Mouse (Mus musculus) spleen, postnatal 36 days (tissue): ENCODE results near the gene Fli1.
A peak's percentile ranks its signal among the peaks of the same experiment; 100 is the strongest.

Experiments
- DNase-seq, 2 experiments: peaks; one replicate each; pipeline ENCODE4 v3.0.0; 2022; ENCODE audit warnings: low spot score in 2 of 2, mixed read lengths in 1 of 2

Fli1 gene

DNA sequence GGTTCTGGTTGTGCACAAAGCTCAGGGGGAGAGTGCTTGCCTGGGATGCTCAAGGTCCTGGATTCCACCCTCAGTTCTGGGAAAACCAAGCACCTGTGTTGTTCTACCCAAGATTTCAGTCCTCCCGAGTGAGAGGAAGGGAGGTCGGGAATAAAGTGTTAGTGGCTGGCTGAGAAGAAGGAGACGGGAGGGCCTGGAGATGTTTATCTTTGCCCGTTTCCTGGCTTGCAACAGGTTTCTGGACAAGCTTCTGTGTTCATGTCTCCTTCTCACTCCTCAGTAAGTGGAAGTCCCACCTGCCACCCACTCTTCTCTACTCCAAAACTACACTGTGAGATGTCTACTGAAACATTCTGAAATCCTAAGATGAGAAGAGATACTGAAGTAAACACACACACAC, 39.2 kb downstream of the Fli1 start:
- DNase-seq, result no peak

DNA sequence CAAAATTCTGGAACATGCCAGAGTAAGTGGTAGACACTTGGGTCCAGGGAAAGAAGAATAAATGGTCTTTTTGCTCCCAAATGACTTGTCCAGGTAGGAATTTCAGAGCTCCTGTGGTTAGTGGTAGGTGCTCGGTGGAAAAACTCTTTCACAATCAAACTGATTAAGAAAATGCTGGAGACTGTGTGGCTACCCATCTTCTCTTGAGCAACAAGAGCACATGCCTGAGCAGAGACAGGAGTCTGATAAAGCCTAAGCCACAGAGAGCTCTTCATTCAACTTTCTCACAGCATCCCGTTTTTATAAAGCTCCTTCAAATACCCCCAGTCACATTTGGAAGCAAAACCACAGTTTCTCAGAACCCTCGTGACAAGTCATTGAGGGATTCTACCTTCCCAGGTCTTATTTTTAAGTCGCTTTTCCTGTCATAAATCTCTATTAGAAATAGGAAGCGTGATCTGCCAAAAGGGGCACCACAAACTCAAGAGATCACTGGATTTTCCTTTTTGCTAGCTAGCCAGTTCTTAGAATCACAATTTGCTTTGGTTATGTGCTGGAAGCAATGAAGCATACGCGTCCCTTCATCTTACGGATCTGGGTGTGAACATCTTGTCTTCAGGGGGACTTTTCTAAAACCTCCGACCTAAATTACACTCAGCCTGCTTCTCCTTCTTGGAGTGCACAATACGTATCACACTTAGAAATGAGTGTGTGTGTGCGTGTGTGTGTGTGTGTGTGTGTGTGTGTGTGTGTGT, 40.2 kb downstream of the Fli1 start:
- DNase-seq, result no peak

DNA sequence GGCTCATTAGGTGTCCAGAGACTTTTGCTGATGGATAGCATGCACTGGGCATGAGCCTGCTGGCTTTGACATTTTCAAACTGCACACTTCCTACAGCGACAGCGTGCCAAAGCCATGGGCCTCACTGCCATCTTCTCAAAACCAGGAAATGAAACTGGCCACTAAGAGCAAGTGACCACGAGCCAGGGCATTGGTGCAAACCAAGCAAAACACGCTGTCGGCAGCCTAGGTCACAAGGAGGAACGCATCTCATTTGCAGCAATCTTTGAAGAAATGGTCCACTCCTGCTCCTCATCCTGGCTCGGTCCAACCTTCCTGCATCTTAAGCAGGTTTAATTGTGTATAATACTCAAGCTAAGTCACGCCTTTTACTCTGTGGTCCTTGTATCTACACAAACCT, 41.8 kb downstream of the Fli1 start:
- DNase-seq, result peak; percentile 77 to 79

DNA sequence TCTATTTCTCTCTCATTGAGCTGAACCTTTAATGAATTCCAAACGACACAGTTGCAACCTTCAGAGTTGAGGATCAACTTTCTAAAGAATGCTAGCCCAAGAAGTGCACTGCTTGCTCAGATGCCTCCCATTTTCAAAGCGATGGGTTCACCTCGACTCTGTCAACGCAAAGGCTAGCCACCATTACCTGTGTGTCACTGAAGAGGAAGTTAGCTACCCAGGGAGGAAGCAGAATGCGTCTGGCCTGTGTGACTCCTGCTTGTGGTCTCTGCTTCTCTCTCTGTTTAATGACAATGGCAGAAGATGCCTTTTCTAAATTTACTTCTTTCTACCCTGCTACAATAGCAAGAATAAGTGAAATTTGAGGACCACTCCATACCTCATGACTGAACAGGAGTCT, 42.6 kb downstream of the Fli1 start:
- DNase-seq, result peak; percentile 76 to 77

DNA sequence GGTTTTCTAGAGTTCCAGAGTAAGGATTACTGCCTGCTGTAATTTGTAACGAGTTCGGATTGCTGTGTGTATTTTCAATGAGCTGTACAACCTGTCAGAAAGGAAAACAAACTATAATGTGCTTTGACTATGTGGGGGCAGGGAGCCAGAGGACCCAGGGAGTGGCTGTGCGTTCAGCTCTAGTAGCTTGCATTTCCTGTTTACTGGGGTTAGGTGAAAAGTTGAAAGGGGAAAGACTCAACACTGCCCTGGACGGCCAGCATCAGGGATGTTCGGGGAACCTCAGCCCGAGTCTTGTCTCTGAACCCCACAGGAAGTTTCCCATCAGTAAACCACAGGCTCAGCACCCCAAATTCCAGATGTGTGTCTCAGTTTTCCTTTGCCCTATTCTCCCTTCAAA, 43.2 kb downstream of the Fli1 start:
- peak; percentile 82 to 87 for DNase-seq

DNA sequence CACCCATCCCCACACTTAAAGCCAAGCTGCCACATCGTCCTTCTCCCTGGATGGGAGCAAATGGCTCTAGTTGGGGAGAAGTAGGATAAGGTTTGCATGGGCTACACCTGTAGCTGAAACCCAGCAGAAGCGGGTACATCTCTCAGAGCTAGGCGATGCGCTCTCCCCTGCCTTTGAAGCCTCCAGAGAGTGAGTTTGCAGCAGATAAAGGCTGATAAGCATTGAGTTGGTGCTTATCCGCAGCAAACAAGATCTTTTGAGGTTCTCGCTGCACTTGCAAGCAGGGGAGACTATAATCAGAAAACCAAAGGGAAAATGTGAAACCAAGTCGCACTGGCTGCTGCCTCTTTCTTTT, 47.0 kb downstream of the Fli1 start:
- no peak for DNase-seq

DNA sequence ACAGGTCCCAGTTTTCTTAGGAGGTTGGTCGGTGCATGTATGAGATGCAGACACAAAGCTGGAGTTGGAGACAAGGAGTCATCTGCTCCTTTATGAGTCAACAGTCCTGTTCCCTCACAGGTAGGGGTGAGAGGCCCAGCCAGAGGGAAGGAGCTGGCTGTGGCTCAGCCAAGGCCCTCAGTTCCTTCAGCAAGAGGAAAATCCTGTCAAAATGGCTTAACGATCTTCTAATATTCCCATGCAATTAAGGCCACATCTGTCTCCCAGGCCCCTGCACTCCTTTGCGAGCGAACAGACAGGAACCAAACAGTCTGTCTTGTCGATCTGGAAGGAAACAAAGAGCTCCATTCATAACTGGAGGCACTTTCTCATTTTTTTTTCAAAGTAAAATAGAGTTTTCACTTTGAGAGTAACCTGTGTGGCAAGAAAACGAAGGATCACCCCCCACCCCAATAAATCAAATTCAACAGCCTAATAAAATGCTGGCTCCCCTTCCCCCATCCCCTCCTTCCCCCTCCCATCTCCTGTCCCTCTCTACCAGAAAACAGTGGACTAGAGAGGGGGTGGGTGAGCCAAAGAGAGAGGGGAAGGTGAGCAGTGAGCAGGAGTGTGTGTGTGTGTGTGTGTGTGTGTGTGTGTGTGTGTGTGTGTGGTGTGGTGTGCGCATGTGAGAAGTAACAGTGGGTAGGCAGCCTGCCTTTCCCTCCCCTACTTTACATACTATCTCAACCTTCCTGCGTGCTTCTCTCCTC, 47.6 kb downstream of the Fli1 start:
- peak; percentile 47 to 61 for DNase-seq

DNA sequence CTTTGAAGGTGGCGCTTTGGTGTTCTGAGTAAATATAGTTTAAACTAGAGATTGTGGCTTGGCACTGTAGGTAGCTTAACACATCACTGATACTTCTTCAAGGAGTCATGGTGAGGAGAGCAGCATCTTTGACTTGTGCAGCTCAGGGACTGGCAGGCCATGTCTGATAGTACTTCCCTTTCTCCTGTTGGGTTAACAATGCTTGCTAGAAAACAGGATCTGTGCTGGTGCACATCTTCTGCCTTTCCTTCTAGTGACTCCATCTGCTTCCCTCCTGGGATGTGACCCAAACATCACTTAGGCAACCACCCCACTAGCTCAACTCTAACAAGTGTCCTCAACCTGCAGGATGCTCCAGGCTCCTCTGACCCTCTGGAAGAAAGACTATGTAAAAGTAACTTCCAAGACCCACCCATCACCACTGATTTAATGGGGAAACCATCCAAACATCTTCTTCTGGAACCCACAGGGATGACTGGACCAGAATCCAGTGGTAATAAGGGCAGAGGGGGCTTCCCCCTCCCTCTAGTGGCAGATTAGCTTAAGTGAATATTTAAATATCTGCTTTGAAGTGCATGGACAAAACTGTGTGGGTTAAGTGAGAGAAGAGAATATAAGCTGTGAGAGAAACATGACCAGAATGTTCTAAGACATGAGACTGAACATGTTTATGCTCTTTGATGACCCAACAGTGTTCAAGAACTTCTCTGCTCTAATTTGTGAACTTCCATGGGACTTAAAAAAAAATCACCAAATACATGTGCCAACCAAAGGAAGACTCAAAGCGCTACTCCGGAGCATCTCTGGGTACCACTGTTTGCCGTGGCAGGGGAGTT, 48.9 kb downstream of the Fli1 start:
- no peak for DNase-seq

DNA sequence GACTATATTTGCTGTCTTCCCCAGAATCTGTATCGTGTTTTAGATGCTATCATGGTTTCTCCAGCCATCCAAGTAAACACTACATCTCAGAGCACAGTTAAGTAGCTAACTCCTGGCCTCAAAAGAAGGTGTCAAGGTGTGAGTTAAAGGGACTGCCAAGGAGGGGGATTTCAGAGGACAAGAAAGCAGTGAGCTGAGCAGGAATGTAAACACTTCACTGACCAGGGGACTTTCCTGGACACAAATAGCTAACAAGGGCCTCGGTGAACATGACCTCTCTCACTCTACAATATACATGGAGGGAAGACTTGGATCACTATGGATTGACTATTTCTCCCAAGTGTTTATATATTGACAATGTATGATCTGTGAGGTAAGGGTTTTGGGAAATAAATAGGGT, 49.9 kb downstream of the Fli1 start:
- DNase-seq, result no peak

DNA sequence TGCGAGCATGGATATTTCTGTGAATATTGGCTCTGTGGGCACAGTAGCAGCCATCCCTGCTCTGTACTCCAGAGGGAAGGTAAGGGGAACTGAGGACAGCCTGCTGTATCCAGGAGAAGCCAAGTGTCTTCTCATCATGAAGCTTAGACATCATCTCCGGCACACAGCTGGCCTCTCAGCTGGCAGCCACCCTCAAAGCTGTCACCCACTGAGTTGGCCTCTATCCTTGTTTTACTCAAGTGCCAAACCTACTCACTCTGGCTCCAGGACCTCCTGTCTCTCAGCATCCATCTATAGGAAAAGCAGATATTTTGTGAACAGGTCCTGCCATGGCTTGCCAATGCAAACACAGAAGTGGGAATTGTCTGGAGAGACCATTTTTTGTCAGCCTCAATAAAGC, 51.2 kb downstream of the Fli1 start:
- no peak for DNase-seq

DNA sequence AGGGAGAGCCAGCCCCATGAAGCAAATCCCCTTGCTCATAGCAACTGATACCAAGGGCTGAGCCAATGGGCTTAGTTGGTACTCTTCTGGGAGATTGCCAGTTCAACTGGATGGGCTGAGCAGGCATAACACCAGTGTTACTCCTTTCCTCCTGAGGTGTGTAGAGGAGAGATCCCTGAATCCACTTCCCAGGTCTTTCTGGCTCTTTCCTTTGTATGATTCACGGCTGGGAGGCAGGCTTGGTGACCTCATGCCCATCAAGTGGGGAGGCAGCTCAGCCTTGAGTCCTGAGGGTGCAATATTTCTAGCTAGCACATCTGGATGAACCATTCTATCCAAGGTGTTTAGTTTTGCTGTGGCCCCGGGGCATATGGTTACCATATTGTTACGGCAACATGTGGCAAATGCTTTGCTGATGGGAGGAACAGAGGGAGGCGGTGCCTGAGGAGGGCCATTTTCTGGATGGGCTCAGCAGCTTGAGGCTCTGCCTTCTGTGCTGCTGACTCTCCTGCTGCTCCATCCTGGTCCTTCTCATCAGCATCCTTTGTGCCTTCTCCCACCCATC, 52.8 kb downstream of the Fli1 start:
- DNase-seq, result no peak

DNA sequence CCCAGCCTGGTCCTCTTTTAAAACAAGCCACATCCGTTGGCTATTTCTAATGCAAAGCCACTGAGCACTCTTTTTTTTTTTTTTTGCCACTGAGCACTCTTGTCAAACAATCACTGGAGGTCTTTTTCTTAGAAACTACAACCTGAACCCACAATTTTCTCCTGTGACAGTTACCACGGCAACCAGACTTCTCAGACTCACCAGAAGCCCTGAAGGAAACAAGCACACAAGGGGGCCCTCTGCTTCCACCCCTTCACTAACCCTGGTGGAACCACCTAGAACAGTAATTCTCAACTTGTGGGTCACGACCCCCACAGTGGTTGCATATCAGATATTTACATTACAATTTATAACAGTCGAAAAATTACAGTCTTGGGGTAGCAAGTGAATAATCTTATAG, 53.3 kb downstream of the Fli1 start:
- no peak for DNase-seq

DNA sequence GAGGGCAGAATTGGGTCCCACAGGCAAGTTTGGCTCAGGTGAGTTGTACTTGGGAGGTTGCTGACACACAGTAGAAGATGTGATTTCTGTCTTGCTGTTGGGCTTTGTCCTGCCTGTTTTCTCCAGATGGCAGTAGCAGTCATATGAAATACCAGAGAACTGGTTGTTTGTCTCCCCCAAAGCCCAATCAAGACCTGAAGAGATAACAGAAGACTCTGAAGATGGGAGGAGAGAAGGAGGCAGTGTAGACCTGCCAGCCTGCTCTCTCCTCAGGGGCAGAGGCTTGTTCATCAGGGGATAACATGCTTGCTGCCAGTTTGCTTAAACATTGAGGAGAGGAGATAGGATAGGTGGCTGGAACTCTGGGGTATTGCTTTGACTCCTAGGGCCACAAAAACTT, 54.0 kb downstream of the Fli1 start:
- no peak for DNase-seq

DNA sequence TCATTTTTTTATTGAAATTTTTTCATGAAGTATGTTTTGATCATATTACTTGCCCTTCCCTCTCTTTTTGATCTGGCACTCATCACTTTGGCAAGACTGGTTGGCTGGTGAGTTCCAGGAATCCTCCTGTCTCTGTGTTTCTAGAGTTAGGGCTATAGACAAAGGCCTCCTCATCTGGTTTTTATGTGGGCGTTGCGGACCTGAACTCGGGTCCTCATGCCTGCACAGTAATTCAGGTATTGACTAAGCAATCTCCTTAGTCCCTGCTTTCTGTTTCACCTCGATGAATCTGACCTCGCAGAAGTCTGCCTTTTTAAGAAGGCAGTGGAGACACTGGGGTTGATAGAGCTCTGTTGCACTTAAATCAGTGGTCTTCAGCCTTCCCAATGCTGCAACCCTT, 54.8 kb downstream of the Fli1 start:
- DNase-seq, result no peak

DNA sequence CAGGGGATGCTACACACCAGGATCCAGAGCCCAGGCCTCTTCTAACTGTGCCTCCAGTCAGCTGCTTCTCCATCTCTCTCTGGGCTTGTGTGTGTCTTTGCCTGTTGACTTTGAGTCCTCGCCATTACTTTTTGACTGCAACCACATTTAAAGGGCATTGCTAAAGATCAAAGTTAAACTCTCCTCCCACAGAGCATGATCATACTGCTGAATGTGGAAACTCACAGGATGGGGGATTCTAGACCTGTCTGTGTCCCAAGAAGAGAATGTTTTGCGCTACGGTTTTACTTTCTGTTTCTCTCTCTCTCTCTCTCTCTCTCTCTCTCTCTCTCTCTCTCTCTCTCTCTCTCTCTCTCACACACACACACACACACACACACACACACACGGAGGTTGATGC, 55.3 kb downstream of the Fli1 start:
- no peak for DNase-seq

DNA sequence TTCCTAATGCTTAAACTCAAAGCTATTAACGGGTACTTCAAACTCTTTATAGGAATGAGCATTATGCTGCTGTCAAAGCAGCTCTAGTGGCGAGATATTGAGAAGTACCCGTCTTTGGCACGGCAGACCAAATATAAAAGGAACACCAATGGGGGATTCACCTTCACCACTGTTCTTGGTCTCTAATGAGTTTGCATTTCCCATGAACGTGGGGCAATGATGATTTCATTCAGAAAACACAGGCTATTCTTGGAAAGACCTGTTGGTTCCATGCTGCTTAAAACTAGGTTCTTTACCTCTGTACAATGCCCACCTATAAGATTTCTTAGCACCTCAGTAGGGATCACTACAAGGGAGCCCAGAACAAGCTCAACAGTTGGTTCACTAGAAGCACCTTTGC, 62.2 kb downstream of the Fli1 start:
- no peak for DNase-seq

DNA sequence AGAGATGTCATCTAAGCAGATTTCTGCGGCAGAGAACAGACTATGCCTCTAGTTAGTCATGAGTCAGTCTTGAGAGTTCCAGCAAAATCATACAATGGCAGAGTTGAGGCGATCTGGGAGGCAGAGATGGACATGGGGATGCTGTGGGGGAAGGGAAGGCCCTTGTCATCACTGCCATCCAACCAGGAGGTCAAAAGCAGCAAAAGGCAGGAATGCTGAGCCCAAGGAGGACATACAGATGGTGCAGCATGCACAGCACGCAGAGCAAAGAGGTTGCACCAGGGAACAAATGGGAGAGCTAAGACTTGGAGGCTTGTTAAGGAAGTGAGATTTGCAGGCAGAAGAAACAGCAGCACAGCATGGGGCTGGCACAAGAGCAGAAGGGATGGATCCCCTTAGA, 63.9 kb downstream of the Fli1 start:
- no peak for DNase-seq

DNA sequence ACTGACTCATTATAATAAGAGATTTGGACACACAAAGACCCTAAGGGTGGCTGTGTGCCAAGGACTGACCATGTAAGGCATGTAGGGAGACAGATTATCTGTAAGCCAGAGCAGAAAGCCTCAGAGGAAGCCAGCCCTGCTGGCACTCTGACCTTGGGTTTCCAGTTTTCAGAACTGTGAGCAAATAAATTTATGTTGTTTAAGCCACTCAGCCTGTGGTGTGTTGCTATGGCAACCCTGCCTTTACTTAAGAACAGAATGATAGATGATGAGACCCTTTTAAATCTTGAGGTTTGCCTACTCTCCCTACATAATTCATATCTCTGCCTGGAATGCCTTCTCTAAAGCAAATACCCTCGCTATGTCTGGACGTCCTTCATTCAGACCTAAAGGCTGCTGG, 64.6 kb downstream of the Fli1 start:
- no peak for DNase-seq

DNA sequence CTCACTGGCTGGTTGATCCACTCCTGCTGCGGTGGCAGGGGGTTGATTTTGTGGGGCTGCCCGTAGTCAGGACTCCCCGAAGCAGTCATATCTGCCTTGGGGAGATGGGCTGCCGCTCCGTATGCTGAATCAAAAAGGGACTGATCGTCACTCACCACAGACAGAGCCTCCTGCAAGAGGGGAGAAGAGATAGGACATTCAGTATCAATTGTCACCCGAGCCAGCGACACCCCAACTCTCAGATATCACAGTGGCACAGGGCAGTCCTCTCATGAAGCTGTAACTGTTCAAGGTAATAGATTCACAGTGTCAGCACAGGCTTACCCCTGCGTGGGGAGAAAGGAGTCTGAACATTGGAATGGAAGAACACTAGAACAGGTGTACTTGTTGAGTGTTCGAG, 66.1 kb downstream of the Fli1 start:
- no peak for DNase-seq

DNA sequence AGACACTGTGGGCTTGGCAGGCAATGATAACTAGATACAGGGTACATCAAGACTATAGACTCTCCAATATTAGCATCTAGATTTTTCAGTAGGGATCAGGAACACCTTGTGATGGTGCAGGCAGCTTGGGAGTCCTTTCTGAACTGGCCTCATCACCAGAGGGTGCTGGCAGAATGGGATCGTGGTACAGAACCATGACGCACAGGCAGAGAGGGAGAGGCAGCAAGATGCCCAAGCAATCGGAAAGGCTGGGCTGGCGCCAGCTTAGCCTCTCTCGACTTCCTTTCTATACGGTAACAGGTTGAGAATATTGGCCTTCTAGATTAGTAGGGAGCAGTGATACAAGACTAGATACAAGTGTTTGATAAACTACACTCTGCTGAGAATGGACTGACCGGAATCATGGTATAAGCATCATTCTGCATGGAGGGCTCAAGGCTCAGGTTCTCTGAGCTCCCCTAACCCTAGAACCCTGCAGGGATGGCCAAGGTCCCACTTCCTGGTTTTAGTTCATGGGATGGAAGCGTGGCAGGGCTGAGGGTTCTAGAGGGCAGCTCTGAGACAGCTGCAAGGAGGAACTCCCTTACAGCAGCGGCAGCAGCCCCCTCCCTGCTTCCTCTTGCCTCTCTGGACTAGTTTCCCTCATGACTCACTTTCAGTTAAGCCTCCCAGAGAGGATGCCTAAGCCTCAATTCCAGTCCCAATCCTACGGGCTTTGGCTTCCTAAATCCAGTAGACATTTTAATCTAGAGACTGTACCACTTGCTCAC, 67.9 kb downstream of the Fli1 start:
- DNase-seq, result peak; percentile 30 to 31

DNA sequence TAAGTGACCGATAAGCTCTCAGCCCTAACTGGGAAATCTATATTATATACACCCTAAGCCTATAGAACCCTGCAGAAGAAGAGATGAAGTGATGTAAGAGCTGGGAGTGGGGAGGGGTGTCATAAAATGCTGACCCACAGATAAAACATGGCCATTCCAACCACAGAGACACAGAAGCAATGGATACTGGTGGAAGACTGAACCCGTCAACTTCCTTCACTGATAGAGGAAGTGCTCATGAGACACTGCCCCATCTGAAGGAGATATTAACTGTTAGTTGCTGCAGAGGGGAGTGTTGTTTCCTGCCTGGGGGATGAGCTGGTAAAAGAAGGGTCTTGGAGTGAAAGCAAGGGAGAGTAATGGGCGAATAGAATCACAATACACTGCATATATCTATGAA, 70.3 kb downstream of the Fli1 start:
- DNase-seq, result no peak
